Mouse (Mus musculus) limb, embryonic 11.5 days (tissue): Measurements from ENCODE around the gene Vax2. TPM values are rescaled to one million over a fixed set of nuclear protein-coding genes. Genes with fewer than 3 reads are reported as not detected.

ENCODE experiments used
- ATAC-seq: fragments of 200-750 bp; cut with Nextera tagmentation; 2 replicates; pipeline ENCODE4 v1.8.0; 2017; ENCODE audit warnings: low read depth; ENCODE audit not compliant: insufficient number of reproducible peaks, low FRiP score, low TSS enrichment
- DNase-seq: peaks from one replicate; pipeline ENCODE4 v3.0.0-alpha.2; 2015; ENCODE audit warnings: low spot score
- H3K27ac ChIP-seq: fragments of 300-500 bp; sonication (generic); replicated peaks from 2 replicates; pipeline ENCODE4 v1.5.1; 2014; ENCODE audit warnings: low read depth, mild to moderate bottlenecking, low read length
- H3K27me3 ChIP-seq: fragments of 300-500 bp; sonication (generic); 2 replicates; pipeline ENCODE4 v1.6.1; 2014; ENCODE audit warnings: mild to moderate bottlenecking, low read length, mixed read lengths; ENCODE audit not compliant: control insufficient read depth, insufficient read depth
- H3K36me3 ChIP-seq: fragments of 300-500 bp; sonication (generic); 2 replicates; pipeline ENCODE4 v1.6.1; 2014; ENCODE audit warnings: mild to moderate bottlenecking, low read length, moderate library complexity, mixed read lengths; ENCODE audit not compliant: control insufficient read depth, insufficient read depth
- H3K4me1 ChIP-seq: fragments of 300-500 bp; sonication (generic); 2 replicates; pipeline ENCODE4 v1.6.1; 2014; ENCODE audit warnings: low read length, mixed read lengths; ENCODE audit not compliant: control insufficient read depth, insufficient read depth
- H3K4me2 ChIP-seq: fragments of 300-500 bp; sonication (generic); 2 replicates; pipeline ENCODE4 v1.6.1; 2014; ENCODE audit warnings: low read depth, mild to moderate bottlenecking, moderate library complexity; ENCODE audit not compliant: severe bottlenecking
- H3K4me3 ChIP-seq: fragments of 300-500 bp; sonication (generic); 2 replicates; pipeline ENCODE4 v1.5.1; 2014; ENCODE audit warnings: low read depth, low read length
- H3K9ac ChIP-seq: fragments of 300-500 bp; sonication (generic); 2 replicates; pipeline ENCODE4 v1.6.1; 2014; ENCODE audit warnings: mild to moderate bottlenecking, low read length
- H3K9me3 ChIP-seq: fragments of 300-500 bp; sonication (generic); 2 replicates; pipeline ENCODE4 v1.6.1; 2016; ENCODE audit warnings: low read length; ENCODE audit not compliant: control insufficient read depth
- WGBS: fragments of 180-500 bp; shearing (Covaris S2); extraction: QIAGEN DNeasy Blood & Tissue Kit; methylation state at CpG from one replicate; pipeline ENCODE4 v1.1.7; 2014; 5-methylcytosine and 5-hydroxymethylcytosine counted together
- polyA plus RNA-seq: library from polyadenylated mRNA; unstranded; fragments of >200 nt; fragmentation: Nextera tagmentation; extraction: Ambion mirVana; gene quantifications from 2 replicates; pipeline ENCODE4 v1.2.1, GENCODE M21; 2014

The Vax2 gene
- polyA plus RNA-seq, 1 experiment from 2014 or later, result 1.5 TPM

DNA sequence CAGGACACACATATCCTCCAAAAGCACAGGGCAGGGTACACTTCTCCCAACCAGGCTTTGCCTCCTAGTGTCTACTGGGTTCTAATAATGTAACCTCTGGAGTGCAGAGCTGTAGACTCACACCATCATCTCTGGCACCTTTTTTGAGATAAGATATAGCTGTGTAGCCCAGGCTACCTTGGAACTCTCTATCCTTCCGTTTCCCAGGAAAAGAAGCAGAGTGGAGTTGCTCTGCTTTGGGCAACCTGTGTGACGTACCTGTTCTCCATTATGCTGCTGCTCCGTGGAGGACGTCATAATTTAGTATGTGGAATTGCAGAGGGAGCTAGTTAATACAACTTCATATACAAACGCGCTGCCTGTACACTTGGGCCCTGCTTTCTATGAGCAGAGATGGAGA lies 51.3 kb downstream of the Vax2 start, which contains the start of gene Ankrd53:
Gene Ankrd53, plus strand, starts transcription at position 301 of the 400 bp plus-strand sequence.
- no peak within 1 kb of the TSS for H3K9ac ChIP-seq
- DNase-seq (no peak), ATAC-seq (no peak)
- H3K4me3 ChIP-seq, result peak within 1 kb of the TSS; percentile 5
- peaks cover 9% of the 10 kb centered on the region; the same call in 1 of the 2 replicates for H3K4me1 ChIP-seq
- peaks cover 57% of the 10 kb centered on the region for H3K27me3 ChIP-seq
- H3K27ac ChIP-seq, result no peak within 1 kb of the TSS
- H3K9me3 ChIP-seq, result no peaks in the 10 kb centered on the region
- no peaks in the 10 kb centered on the region for H3K36me3 ChIP-seq
- 23% methylated on average over 6 of the region's 6 CpGs for WGBS
- H3K4me2 ChIP-seq, result peak within 1 kb of the TSS; percentile 32

DNA sequence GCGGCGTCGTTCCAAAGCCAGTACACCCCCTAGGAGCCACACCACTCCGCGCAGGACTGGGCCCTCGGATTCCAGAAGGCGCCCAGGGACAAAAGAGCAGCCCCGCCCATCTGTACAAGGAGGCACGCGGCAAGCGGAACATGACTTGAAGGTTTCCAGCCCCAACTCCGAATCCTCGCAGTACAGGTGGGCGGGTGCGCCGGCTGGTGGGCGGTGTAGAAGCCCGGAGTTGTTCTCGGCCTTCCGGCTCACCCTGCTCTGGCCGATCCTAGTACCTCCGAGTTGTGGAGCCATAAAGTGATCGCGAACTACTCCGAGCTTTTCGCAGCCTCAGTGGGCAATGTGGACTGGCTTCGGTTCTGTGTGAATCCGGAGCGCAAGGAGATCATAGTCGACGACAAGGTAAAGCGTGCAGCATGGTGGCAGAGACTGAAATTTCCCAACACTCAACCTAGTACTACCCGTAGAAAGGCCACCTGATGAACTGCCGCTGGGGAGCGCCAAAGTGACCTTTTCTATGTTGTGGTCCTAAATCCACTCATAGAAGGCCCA lies 51.9 kb downstream of the Vax2 start:
- peak overlapping the region; percentile 32 for H3K4me2 ChIP-seq
- peaks cover 8% of the 10 kb centered on the region; the same call in 1 of the 2 replicates for H3K4me1 ChIP-seq
- H3K9me3 ChIP-seq, result no peaks in the 10 kb centered on the region
- no peak overlapping the region for H3K27ac ChIP-seq
- DNase-seq, result peak; percentile 65
- peak overlapping the region; percentile 5 for H3K4me3 ChIP-seq
- peak; percentile 64 for ATAC-seq
- no peaks in the 10 kb centered on the region for H3K36me3 ChIP-seq
- H3K27me3 ChIP-seq, result peaks cover 51% of the 10 kb centered on the region
- WGBS, result 0% methylated on average over 35 of the region's 35 CpGs
- no peak overlapping the region for H3K9ac ChIP-seq

DNA sequence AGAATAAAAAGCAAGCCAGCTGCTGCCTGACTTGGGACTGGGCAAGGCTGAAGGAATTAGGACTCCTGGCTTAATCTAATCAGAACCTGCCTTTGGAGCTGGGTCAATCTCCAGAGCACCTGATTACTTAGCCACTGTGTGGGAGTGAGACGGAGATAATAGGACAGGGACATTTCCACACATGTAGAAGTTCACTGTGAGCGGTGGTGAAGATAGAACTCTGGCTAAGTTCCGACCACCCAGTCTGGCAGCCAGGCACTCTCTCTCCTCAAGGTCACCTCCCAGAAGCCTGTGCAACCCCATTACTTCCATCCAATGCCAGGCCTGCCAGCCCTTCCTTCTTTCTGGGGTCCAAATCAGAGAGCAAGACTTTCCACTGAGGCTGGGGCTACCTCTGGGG lies 55.9 kb downstream of the Vax2 start:
- 84% methylated on average over 3 of the region's 3 CpGs for WGBS
- DNase-seq (no peak), ATAC-seq (no peak)
- no peak overlapping the region for H3K4me2 ChIP-seq
- no peak overlapping the region for H3K4me3 ChIP-seq
- no peak overlapping the region for H3K9ac ChIP-seq
- peaks cover 21% of the 10 kb centered on the region for H3K27me3 ChIP-seq
- peaks cover 2% of the 10 kb centered on the region; the same call in 1 of the 2 replicates for H3K36me3 ChIP-seq
- H3K27ac ChIP-seq, result no peak overlapping the region
- no peaks in the 10 kb centered on the region for H3K9me3 ChIP-seq
- peaks cover 6% of the 10 kb centered on the region; the same call in 1 of the 2 replicates for H3K4me1 ChIP-seq

DNA sequence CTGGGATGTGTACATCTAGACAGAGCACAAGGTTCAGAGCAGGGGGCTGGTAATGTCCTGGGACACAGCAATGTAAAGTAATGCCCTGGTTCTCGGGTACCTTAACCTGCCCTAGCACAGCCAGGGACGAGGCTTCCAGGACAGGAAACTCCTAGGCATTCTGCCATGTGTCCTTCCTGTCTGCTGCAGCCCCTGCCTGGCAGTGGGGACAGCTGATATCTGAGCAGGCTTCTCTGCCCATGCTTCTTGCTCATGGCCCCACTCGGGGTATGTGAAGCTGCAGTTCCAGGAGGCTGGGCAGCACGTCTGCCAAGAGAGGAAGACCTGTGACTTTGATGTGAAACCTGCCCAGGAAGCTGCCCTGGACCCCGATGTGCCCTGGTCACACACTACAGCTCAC lies 57.4 kb downstream of the Vax2 start:
- no peak overlapping the region for H3K4me2 ChIP-seq
- no peak overlapping the region for H3K27ac ChIP-seq
- peaks cover 2% of the 10 kb centered on the region; the same call in 1 of the 2 replicates for H3K36me3 ChIP-seq
- WGBS, result 88% methylated on average over 5 of the region's 5 CpGs
- H3K9me3 ChIP-seq, result no peaks in the 10 kb centered on the region
- H3K4me1 ChIP-seq, result no peaks in the 10 kb centered on the region
- ATAC-seq, result no peak
- H3K27me3 ChIP-seq, result peaks cover 6% of the 10 kb centered on the region
- DNase-seq, result no peak
- H3K9ac ChIP-seq, result no peak overlapping the region
- H3K4me3 ChIP-seq, result no peak overlapping the region

DNA sequence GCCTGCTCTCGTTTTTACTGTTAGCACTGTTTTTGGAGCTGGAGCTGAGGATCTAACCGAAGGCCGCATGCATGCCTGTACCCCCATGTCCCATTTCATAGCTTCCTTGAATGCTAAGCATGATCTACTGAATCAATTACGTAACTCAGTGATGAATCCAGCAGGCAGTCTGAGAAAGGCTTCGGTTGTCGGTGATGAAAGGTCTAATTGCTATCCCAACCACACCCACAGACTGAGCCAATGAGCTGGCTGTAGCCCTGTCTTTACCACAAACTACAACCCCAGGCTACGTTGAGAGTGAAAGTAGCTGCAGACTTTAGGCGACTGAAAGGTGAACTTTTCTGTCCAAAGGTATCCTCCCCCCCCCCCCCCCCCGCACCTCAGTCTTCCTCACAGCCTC lies 63.1 kb downstream of the Vax2 start:
- Histone ChIP-seq H3K9me3 (no peaks in the 10 kb centered on the region), H3K27ac (no peak overlapping the region), H3K36me3 (no peaks in the 10 kb centered on the region; the same call in 1 of the 2 replicates), H3K4me3 (no peak overlapping the region), H3K4me1 (peaks cover 9% of the 10 kb centered on the region), H3K4me2 (peak overlapping the region; percentile 86; the same call in 1 of the 2 replicates), H3K27me3 (no peaks in the 10 kb centered on the region), H3K9ac (peak overlapping the region; percentile 72; the same call in 1 of the 2 replicates)
- ATAC-seq (no peak), DNase-seq (no peak)
- WGBS, result 63% methylated on average over 9 of the region's 9 CpGs

DNA sequence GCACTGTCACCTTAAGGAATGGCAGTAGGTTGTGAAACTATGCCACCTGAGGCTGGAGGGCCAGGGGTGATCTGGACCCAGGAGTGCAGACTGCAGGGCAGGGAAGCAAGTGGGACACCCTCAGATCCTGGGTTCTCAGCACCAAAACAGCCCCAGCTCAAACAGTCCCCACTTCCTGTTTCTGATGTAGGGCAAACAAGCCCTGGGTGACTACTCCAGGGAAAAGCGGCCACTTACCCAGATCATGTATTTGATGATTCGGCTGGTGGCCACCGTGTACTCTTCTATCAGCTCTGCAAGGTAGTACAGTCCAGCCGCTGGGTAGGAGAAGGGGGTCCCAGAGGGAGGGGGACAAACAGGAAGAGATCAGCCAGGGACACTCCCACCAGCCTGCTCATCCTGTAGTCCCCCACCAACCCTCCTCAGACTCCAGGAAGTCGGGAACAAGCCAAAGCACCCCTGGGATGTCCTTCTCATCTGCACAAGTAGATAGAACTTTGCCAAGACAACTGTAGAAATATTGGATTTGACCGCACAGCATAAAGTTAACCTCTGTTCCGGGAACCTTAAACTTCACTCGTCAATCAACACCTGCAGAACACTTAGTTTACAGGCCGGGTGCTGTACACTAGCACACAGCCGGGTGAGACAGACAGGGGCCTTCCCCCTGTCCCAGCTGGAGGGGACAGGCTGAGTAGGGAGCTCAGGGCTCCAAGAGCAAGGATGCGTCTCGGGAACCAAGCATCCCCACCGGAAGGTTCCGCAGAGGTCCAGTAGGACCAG lies 63.9 kb downstream of the Vax2 start:
- 2% methylated on average over 14 of the region's 14 CpGs for WGBS
- H3K9me3 ChIP-seq, result no peaks in the 10 kb centered on the region
- ATAC-seq, result peak; percentile 27; the same call in 1 of the 2 replicates
- H3K9ac ChIP-seq, result peak overlapping the region; percentile 72
- H3K4me3 ChIP-seq, result peak overlapping the region; percentile 67
- H3K4me2 ChIP-seq, result peak overlapping the region; percentile 86
- peak; percentile 33 for DNase-seq
- 0 out of 2 replicates have a peak overlapping the region, but pooled peaks have one; percentile 42 for H3K27ac ChIP-seq
- H3K4me1 ChIP-seq, result peaks cover 9% of the 10 kb centered on the region
- no peaks in the 10 kb centered on the region; the same call in 1 of the 2 replicates for H3K36me3 ChIP-seq
- no peaks in the 10 kb centered on the region for H3K27me3 ChIP-seq

DNA sequence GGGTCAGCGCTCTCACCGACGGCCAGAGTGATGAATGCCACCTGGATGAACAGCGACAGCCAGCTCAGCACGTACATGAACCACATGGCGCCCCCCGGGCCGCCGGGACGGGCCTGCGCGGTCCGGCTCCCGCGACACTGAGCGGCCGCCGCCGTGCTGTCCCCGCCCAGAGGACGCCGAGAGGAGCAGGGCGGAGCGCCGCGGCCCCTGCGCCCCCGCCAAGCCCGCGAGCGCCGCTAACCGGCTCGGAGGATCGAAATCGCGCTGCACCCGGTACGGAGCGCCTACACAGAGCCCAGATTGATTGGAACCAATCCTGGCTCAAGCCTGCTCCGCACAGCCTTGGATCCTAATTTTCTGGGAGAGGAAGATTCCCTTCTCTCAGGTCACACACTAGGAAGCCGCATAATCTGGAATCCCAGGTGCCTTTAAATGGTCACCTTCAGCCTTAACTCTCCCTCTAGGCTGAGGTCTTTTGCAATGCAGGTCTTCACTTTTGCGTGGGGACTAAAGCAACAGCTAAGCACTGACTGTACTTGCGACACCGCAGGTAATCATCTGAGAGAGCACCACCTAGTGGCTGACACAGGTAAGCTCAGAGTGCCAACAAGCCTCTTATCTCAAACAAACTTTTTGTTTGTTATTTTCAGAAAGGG lies 64.7 kb downstream of the Vax2 start, which contains the start of gene Tex261:
Gene Tex261, minus strand, starts transcription at position 176 of the 656 bp plus-strand sequence.
- DNase-seq, result peak; percentile 93
- Histone ChIP-seq H3K4me2 (peak within 1 kb of the TSS; percentile 86), H3K4me3 (peak within 1 kb of the TSS; percentile 67), H3K4me1 (peaks cover 9% of the 10 kb centered on the region), H3K9me3 (no peaks in the 10 kb centered on the region), H3K27ac (0 out of 2 replicates have a peak within 1 kb of the TSS, but pooled peaks have one; percentile 42), H3K27me3 (no peaks in the 10 kb centered on the region), H3K36me3 (no peaks in the 10 kb centered on the region; the same call in 1 of the 2 replicates), H3K9ac (peak within 1 kb of the TSS; percentile 72)
- under 1% methylated on average over 44 of the region's 45 CpGs for WGBS
- ATAC-seq, result peak; percentile 83

DNA sequence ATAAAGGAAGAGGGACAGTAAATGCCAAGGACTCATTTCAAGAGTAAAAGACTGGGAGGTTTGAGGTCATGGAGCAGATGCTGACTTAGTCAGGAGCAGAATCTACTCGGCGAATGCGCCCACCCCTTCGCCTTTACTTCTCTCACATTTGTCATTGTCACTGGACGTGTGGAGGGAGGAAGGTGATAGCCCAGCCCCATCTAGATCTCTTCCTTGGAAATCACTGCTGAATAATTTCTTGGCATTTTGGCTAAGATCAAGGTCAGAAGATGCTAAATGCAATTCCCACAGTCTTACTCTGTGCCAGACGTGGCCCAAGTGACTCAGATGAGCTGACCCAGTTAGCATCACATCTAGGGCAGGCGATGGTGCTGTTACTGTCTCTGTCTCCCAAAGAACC lies 67.2 kb downstream of the Vax2 start:
- H3K27me3 ChIP-seq, result no peaks in the 10 kb centered on the region
- no peak overlapping the region for H3K9ac ChIP-seq
- no peaks in the 10 kb centered on the region for H3K36me3 ChIP-seq
- ATAC-seq (no peak), DNase-seq (no peak)
- H3K9me3 ChIP-seq, result no peaks in the 10 kb centered on the region
- H3K4me1 ChIP-seq, result peaks cover 9% of the 10 kb centered on the region
- no peak overlapping the region for H3K4me3 ChIP-seq
- H3K4me2 ChIP-seq, result no peak overlapping the region
- WGBS, result 77% methylated on average over 7 of the region's 7 CpGs
- no peak overlapping the region for H3K27ac ChIP-seq
